Mouse (Mus musculus): ENCODE measurements around the gene Ivns1abp. TPM values are rescaled to one million over a fixed set of nuclear protein-coding genes. Genes with fewer than 3 reads are reported as not detected.
"Not testable (repeated sequence)": the region's sequence is repeated elsewhere in the genome, so short reads cannot be mapped to it uniquely, and the experiment has no call there.

Gene Ivns1abp
- total RNA-seq, 2 experiments from 2014 or later: 209 to 309 TPM

DNA sequence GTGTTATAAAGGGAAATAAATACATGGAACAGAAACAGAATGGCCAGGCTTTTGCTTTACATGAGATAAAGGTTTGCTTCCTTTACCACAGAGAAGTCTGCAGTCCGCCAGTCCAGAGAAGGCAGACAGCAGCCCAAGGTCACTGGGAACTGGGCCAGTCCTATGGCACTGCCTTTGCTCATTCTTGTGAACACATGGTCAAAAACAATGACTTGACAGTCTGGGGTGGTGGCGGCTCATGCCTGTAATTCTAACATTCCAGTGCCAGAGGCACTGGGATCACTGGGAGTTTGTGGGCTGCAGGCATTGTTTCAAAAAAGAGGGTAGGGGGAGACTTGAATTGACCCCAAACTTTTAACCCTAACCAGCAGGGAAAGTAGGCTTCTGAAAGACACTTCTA is 5.3 kb upstream of the Ivns1abp start:
- ATAC-seq (replicated peaks; ENCODE audit: low FRiP score, low TSS enrichment, poor library complexity, severe bottlenecking): peak; percentile 34; the same call in 1 of the 2 replicates

- no peak for ATAC-seq (replicated peaks; ENCODE audit: low FRiP score, low TSS enrichment, poor library complexity, severe bottlenecking)
These were observed 2.8 kb upstream of the Ivns1abp start for GRCm38 (mm10) chr1:151341321-151342044.

- ATAC-seq (replicated peaks; ENCODE audit: low FRiP score, low TSS enrichment, poor library complexity, severe bottlenecking): no peak
These were observed 2.0 kb upstream of the Ivns1abp start for GRCm38 (mm10) chr1:151342311-151342710.

DNA sequence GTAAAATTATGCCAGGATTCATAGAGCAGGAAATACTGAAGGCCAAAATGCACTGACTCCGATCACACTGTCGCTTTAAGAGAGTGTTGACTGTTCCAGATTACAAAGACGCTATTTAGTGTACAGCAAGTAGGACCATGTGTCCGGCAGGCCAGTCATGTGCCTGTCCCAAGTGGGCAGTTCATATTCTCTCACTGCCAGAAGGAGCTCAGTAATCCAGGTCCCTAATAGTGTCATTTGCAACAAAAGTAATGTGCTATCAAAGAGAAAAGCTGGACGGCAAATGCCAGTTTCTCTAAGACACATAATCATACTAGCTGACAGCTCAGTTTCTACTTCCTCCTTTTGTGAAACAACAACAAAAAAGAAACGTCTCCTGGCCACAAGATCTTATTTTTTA is 1.3 kb upstream of the Ivns1abp start:
- ATAC-seq (replicated peaks; ENCODE audit: low FRiP score, low TSS enrichment, poor library complexity, severe bottlenecking): no peak

- ATAC-seq (replicated peaks; ENCODE audit: low FRiP score, low TSS enrichment, poor library complexity, severe bottlenecking): peak; percentile 41
These were observed 550 bp upstream of the Ivns1abp start for GRCm38 (mm10) chr1:151343571-151344282.

DNA sequence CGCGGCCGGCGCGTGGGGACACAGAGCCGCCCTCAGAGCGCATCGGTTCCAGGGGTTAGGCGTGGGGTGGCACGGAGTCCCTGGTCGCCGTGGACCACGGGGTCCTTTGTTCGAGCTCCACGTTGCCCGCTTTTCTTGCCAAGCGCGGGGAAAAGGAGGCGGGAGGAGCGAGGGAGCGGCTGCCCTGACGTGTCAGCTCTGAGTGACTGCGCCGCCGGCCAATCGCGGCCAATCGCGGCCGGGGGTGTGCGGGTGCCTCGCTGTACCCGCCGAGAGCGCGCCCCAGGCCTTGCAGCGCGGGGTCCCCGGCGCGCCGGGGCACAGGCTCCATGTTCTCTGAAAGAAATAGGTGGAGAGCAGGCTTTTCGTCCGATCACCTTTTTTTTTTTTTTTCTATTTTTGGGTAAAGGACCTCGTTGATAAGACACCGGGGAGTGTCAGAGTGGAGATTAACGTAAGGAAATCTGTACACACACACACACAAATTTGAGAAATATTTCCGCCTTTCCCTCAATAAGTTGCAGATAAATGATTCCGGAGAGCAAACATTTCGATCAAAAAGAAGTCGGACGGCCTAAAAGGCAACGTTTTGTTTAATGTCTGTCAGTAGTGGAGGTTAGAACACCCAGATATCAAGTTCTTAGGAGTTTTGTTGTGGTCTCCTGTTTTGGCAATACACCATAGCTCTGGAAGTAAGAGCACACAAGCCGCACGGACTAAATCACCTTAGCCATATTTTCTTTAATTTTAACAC is 1.0 kb downstream of the Ivns1abp start:
- peak; percentile 69 for ATAC-seq (replicated peaks; ENCODE audit: low FRiP score, low TSS enrichment, poor library complexity, severe bottlenecking)

DNA sequence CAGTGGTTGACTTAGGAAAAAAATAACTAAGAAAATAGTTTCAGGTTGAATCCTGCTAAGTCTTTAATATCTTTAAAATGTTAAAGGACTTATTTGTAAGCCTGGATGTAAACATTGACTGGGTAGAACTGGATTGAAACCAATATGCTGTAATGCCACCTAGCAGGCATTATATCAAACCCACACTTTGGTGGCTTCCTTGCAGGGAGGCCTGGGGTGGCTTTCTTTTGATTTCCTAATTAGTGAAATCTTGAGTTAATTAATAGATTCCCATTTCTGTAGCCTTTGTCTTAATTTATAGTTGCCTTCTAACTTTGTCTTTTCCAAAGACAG is 1.6 kb downstream of the Ivns1abp start:
- no peak for ATAC-seq (replicated peaks; ENCODE audit: low FRiP score, low TSS enrichment, poor library complexity, severe bottlenecking)

GRCm38 (mm10) chr1:151346681-151347127 is 2.4 kb downstream of the Ivns1abp start:
- ATAC-seq (replicated peaks; ENCODE audit: low FRiP score, low TSS enrichment, poor library complexity, severe bottlenecking): peak; percentile 41

GRCm38 (mm10) chr1:151348293-151348692 is 4.0 kb downstream of the Ivns1abp start:
- not testable (repeated sequence) for ATAC-seq (replicated peaks; ENCODE audit: low FRiP score, low TSS enrichment, poor library complexity, severe bottlenecking)

DNA sequence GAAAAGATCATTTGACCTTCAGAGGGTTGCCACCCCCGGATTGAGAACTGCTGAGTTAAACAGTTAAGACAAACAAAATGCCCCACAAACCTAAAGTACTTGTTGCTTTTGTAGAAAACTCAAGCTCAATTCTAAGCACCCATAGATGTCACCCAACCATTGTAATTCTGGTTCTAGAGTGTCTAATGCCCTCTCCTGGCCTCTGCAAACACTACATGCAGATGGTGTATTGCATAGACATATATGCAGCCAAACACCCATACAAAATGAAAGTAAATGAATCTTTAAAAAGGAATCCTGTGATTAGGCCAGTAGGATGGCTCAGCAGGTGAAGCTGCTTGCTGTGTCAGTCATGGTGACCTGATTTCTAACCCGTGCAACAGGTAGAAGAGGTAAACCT is 8.6 kb downstream of the Ivns1abp start:
- peak; percentile 88 for ATAC-seq (replicated peaks; ENCODE audit: low FRiP score, low TSS enrichment, poor library complexity, severe bottlenecking)

DNA sequence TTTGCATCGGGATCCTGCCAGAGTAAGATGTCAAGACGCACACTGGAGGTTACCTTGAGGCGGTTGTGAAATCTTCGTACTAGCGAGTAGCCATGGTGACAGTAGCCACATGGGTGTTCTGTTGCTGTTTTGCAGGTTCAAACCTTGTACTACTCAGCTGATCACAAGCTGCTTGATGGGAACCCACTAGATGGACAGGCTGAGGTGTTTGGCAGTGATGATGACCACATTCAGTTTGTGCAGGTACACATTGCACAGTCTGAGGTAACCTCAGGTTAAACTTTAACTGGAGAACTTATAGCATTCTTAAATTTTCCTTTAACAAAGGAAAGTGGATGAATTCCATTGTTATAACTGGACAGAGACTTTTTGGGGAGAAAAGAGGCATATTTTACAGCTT is 11.7 kb downstream of the Ivns1abp start:
- no peak for ATAC-seq (replicated peaks; ENCODE audit: low FRiP score, low TSS enrichment, poor library complexity, severe bottlenecking)

GRCm38 (mm10) chr1:151359374-151359773 is 15.1 kb downstream of the Ivns1abp start:
- ATAC-seq (replicated peaks; ENCODE audit: low FRiP score, low TSS enrichment, poor library complexity, severe bottlenecking): no peak

DNA sequence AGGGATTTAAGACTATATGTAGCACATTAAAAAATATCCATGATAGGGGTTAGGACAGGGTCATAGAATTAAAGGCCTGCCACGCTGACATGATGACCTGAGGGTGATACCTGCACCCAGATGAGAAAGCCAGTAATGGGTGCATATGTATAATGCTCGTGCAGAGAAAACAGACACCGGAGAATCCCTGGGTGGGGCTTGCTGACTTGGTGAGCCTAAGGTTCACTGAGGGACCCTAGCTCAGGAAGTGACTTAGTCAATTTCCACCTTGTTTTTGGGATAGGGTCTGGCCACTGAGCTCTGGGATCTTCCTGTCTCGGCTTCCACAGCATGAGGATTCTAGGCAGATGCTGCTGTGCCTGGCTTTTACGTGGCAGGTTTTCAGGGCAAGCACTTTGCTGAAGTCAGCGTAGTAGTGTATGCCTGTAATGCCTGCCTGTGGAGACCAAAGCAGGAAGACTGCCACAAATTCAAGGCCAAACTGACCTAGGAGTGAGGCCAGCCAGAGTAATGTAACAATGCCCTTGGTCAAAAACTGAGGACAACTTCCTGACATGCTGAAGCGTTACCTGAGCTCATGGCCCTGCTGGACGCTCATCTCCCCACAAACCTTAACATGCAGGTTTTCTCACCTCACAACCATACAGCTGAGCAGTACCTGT is 22.8 kb downstream of the Ivns1abp start:
- no peak for ATAC-seq (replicated peaks; ENCODE audit: low FRiP score, low TSS enrichment, poor library complexity, severe bottlenecking)

DNA sequence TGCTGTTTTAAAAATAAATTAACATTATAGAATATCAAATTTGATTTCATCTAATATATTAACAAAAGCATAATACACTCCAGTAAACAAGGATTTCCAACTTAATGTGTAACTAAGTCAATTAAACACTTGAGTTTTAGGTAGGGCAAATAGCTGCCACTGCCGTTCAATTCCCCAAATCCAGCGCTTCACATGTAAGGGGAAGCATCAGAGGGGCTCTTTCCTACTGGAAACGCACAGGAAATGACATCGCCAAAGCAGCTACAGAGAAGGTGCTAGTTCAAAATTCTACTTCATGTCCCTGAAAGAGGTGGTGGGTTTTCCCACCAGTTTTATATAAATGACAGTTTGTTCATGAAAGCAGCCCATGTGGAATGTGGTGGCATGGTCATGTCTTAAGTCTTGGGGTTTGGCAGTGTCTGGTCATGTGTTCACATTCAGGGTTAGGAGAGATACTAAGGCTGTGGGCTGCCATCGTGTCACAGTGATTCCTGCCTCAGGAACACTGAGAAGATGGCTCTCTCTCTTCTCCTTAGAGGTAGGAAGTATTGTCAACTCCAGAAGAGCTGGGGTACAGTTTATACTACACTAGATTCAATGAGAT is 23.5 kb downstream of the Ivns1abp start:
- ATAC-seq (replicated peaks; ENCODE audit: low FRiP score, low TSS enrichment, poor library complexity, severe bottlenecking): no peak

DNA sequence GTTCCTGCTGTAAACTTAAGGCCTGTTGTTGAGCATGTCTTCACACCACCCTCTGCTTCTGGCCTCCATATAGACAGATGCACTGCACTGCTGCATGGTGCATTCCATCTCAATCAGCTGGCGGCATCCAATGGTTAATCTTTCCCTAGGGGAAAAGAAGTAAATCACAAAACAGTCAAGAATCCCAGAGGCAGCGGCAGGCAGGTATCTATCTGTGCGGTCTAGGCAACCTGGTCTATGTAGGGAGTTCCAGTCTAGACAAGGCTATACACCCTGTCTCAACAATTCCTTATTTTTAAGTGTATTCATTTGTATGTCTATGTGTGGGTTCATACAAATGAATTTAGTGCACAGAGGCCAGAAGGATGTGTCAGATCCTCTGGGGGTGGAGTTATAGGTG is 24.2 kb downstream of the Ivns1abp start:
- ATAC-seq (replicated peaks; ENCODE audit: low FRiP score, low TSS enrichment, poor library complexity, severe bottlenecking): no peak

DNA sequence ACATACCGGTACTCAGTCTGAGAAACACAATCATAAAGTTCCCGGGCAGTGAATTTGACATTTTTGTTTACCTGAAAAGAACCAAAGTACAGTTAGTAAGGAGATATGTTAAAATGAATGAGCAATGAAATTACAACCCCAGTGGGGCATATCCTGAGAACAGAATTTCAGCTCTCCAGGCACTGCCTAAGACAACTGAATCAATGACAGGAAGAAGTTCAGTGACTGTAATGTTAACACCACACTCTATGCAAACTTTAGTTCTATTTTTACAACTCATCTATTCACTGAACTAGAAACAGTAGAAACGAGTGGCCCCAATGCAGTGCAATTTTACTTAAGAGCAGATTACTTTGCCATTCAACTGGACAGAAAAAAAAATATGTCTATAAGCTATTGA is 26.3 kb downstream of the Ivns1abp start:
- ATAC-seq (replicated peaks; ENCODE audit: low FRiP score, low TSS enrichment, poor library complexity, severe bottlenecking): no peak

GRCm38 (mm10) chr1:151371543-151371942 is 27.3 kb downstream of the Ivns1abp start:
- ATAC-seq (replicated peaks; ENCODE audit: low FRiP score, low TSS enrichment, poor library complexity, severe bottlenecking): no peak

DNA sequence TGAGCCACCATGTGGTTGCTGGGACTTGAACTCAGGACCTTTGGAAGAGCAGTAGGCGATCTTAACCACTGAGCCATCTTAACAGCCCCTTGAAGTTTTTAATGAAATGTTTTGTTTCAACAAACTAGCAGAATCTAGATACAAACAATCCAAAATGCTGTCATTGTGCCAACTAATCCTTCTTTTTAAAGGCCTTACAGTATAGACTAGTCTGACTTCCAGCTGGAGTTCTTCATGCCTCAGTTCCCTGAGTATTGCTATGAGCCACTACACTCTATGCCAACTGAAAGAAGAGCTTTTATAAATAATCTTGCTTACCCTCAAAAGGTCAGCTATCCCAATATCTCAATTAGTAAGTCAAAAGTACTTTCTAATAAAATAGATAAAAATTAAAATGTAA is 28.5 kb downstream of the Ivns1abp start:
- no peak for ATAC-seq (replicated peaks; ENCODE audit: low FRiP score, low TSS enrichment, poor library complexity, severe bottlenecking)

GRCm38 (mm10) chr1:151377353-151377752 is 33.1 kb downstream of the Ivns1abp start:
- ATAC-seq (replicated peaks; ENCODE audit: low FRiP score, low TSS enrichment, poor library complexity, severe bottlenecking): no peak
